Mouse (Mus musculus) thymus, adult 2 months (tissue): ENCODE measurements at regions not wholly inside any gene's neighbourhood (a gene's known extent, or its start where the extent isn't known, plus 50 kb on each side); places are given as distances from the start of the nearest gene placed in this dataset.

Source experiments
- DNase-seq: peaks from one replicate; pipeline ENCODE4 v3.0.0; 2021
- H3K27ac ChIP-seq: fragments of 200-500 bp; 2 replicates; pipeline ENCODE4 v1.5.1; 2012; ENCODE audit warnings: low read length, control low read depth; ENCODE audit not compliant: control insufficient read depth, insufficient read depth
- H3K27me3 ChIP-seq: fragments of 200-500 bp; 2 replicates; pipeline ENCODE4 v1.6.1; 2012; ENCODE audit warnings: mild to moderate bottlenecking, low read length, moderate library complexity, mixed read lengths; ENCODE audit not compliant: control insufficient read depth, insufficient read depth
- H3K36me3 ChIP-seq: fragments of 200-500 bp; 2 replicates; pipeline ENCODE4 v1.6.1; 2012; ENCODE audit warnings: mild to moderate bottlenecking, low read length, moderate library complexity; ENCODE audit not compliant: control insufficient read depth, insufficient read depth
- H3K4me1 ChIP-seq: fragments of 200-500 bp; replicated peaks from 2 replicates; pipeline ENCODE4 v1.6.1; 2012; ENCODE audit warnings: low read length; ENCODE audit not compliant: control insufficient read depth, insufficient read depth
- H3K4me3 ChIP-seq: fragments of 200-500 bp; 2 replicates; pipeline ENCODE4 v1.5.1; 2012; ENCODE audit warnings: mild to moderate bottlenecking, low read length, control low read depth, moderate library complexity; ENCODE audit not compliant: control insufficient read depth, insufficient read depth
- CTCF ChIP-seq: fragments of 200-500 bp; IDR thresholded peaks from 2 replicates; pipeline ENCODE4 v1.5.1; 2012; ENCODE audit warnings: mild to moderate bottlenecking, control low read depth, low read length, moderate library complexity, borderline replicate concordance; ENCODE audit not compliant: control insufficient read depth, poor library complexity, insufficient read depth; ENCODE audit errors: extremely low read depth
- POLR2A ChIP-seq: fragments of 200-500 bp; IDR thresholded peaks from 2 replicates; pipeline ENCODE4 v1.6.1; 2012; ENCODE audit warnings: mild to moderate bottlenecking, low read length, control low read depth, moderate library complexity; ENCODE audit not compliant: control insufficient read depth, poor library complexity, insufficient read depth; ENCODE audit errors: extremely low read depth
- WGBS: fragments of 180-500 bp; shearing (Covaris S2); methylation state at CpG from one replicate; pipeline ENCODE4 v1.1.7; 2018; 5-methylcytosine and 5-hydroxymethylcytosine counted together

DNA sequence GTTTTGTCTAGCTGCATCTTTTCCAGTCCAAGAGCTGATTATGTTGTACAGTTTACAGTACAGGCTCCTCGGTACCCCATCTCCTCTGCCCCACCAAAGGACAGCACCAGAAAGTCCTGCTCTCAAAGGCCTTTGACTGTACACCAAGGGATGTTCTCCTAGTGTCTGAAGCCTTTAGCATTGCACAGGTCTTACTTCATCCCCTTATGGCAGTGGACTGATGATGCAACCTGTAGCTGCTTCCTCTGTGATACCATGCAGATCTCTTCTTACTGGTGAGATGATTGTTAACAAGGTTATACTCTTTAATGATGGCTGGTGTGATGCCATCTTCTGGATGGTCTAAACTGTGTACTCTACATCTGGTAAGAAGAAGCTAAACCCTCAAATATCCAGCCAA is 260.5 kb upstream of the Trib2 start:
- Histone ChIP-seq H3K36me3 (no peaks in the 10 kb centered on the region), H3K27ac (no peak overlapping the region), H3K4me3 (no peak overlapping the region), H3K4me1 (no peaks in the 10 kb centered on the region), H3K27me3 (no peaks in the 10 kb centered on the region)
- no peak for TF ChIP-seq POLR2A
- TF ChIP-seq CTCF = no peak
- WGBS = 95% methylated on average over 1 of the region's 1 CpGs
- no peak for DNase-seq

- no peak for TF ChIP-seq POLR2A
- TF ChIP-seq CTCF = no peak
- Histone ChIP-seq H3K4me3 (no peak overlapping the region), H3K4me1 (no peaks in the 10 kb centered on the region), H3K27me3 (no peaks in the 10 kb centered on the region), H3K27ac (no peak overlapping the region), H3K36me3 (no peaks in the 10 kb centered on the region)
- no peak for DNase-seq
- WGBS = 99% methylated on average over 2 of the region's 2 CpGs
Observed at GRCm38 (mm10) chr12:16075962-16076361, 259.2 kb upstream of the Trib2 start.

GRCm38 (mm10) chr12:16068940-16069339 is 252.2 kb upstream of the Trib2 start:
- no peaks in the 10 kb centered on the region for H3K4me1 ChIP-seq
- no peaks in the 10 kb centered on the region for H3K36me3 ChIP-seq
- H3K4me3 ChIP-seq = no peak overlapping the region
- WGBS = 98% methylated on average over 13 of the region's 13 CpGs
- no peak for TF ChIP-seq CTCF
- TF ChIP-seq POLR2A = no peak
- H3K27me3 ChIP-seq = no peaks in the 10 kb centered on the region
- DNase-seq = no peak
- H3K27ac ChIP-seq = no peak overlapping the region

- H3K36me3 ChIP-seq = no peaks in the 10 kb centered on the region
- no peak for DNase-seq
- no peaks in the 10 kb centered on the region for H3K27me3 ChIP-seq
- H3K27ac ChIP-seq = no peak overlapping the region
- TF ChIP-seq POLR2A = no peak
- TF ChIP-seq CTCF = no peak
- 96% methylated on average over 7 of the region's 7 CpGs for WGBS
- H3K4me1 ChIP-seq = no peaks in the 10 kb centered on the region
- no peak overlapping the region for H3K4me3 ChIP-seq
Observed at GRCm38 (mm10) chr12:16062689-16063088, 246.0 kb upstream of the Trib2 start.

GRCm38 (mm10) chr12:16060461-16060860 is 243.7 kb upstream of the Trib2 start:
- Histone ChIP-seq H3K27ac (no peak overlapping the region), H3K36me3 (no peaks in the 10 kb centered on the region), H3K27me3 (no peaks in the 10 kb centered on the region), H3K4me1 (peaks cover 5% of the 10 kb centered on the region), H3K4me3 (no peak overlapping the region)
- no peak for DNase-seq
- TF ChIP-seq POLR2A (no peak), CTCF (no peak)
- 88% methylated on average over 5 of the region's 5 CpGs for WGBS

DNA sequence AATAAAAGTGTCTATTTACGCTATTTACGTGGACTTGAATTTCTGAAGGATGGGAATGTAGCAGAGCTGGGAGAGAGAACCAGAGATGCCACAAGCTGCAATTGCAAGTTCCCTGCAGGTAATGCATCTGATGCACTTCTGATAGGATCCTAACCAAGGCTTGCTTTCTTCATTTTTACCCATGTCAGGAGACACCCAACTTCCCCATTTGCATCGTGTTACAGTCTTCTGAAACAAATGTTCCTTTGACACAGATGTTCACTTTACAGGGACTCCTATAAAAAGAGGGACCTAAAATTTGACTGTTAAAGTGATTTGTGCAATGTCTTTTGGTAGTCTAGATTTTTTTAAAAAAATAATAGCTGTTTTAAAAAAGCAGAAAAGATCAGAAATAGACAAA is 241.5 kb upstream of the Trib2 start:
- H3K4me1 ChIP-seq = peaks cover 5% of the 10 kb centered on the region
- DNase-seq = no peak
- no peak overlapping the region for H3K27ac ChIP-seq
- H3K27me3 ChIP-seq = no peaks in the 10 kb centered on the region
- H3K4me3 ChIP-seq = no peak overlapping the region
- no peak for TF ChIP-seq CTCF
- no peak for TF ChIP-seq POLR2A
- 74% methylated on average over 3 of the region's 3 CpGs for WGBS
- H3K36me3 ChIP-seq = no peaks in the 10 kb centered on the region

DNA sequence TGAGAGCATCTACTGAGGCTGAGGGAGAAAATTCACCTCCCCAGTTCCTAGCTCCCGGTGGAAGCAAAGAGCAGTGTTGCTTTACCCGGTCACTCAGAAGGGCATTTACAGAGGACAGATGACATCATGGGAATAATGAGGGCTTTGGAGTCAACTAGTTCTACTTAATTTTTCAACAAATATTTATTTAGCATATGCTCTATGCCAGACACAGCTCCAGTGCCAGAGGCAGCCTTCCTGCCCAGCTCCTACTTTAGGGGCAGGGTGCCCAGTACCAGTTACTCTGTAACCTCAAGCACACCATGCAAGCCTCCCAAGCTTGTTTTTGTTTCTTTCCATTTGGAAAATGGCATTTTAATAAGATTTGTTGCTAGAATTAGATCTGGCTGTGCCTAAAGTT is 240.1 kb upstream of the Trib2 start:
- WGBS = 93% methylated on average over 2 of the region's 2 CpGs
- Histone ChIP-seq H3K27me3 (no peaks in the 10 kb centered on the region), H3K36me3 (no peaks in the 10 kb centered on the region), H3K4me1 (peaks cover 5% of the 10 kb centered on the region), H3K27ac (peak overlapping the region; percentile 39; the same call in 1 of the 2 replicates), H3K4me3 (no peak overlapping the region)
- TF ChIP-seq POLR2A (no peak), CTCF (no peak)
- DNase-seq = no peak
